Mouse (Mus musculus): ENCODE measurements around the gene Gm9508. TPM values are rescaled to one million over a fixed set of nuclear protein-coding genes. Genes with fewer than 3 reads are reported as not detected.

The Gm9508 gene
- polyA plus RNA-seq, 1 experiment from 2014 or later = not detected

DNA sequence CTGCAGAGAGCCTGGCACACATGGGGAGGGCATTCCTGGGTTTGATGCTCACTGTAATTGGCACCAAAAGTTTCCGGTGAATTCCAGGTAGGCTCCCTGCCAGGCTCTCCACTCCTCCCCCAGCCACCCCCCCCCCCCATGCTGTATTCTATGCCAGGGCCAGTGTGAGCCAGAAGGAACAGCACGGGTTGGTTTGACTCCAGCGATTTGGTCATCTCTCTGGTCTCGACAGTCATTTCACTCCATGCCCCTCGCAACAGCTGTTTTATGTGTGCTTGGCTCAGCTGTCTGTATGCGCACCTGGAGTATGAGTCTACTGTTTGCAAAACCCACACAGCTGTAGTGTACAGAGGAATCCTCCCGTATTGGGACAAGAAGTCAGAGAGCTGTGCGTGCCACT is 30.7 kb downstream of the Gm9508 start:
- WGBS = 67% methylated on average over 8 of the region's 8 CpGs
- Histone ChIP-seq H3K36me3 (no peaks in the 10 kb centered on the region), H3K27me3 (replicated peaks) (peaks cover 38% of the 10 kb centered on the region), H3K9me3 (no peaks in the 10 kb centered on the region), H3K4me1 (no peaks in the 10 kb centered on the region), H3K4me2 (no peak overlapping the region), H3K9ac (no peak overlapping the region), H3K27ac (replicated peaks) (no peak overlapping the region), H3K4me3 (no peak overlapping the region)
- no peak for ATAC-seq (ENCODE audit: extremely low read depth, insufficient number of reproducible peaks, low FRiP score, low TSS enrichment)

DNA sequence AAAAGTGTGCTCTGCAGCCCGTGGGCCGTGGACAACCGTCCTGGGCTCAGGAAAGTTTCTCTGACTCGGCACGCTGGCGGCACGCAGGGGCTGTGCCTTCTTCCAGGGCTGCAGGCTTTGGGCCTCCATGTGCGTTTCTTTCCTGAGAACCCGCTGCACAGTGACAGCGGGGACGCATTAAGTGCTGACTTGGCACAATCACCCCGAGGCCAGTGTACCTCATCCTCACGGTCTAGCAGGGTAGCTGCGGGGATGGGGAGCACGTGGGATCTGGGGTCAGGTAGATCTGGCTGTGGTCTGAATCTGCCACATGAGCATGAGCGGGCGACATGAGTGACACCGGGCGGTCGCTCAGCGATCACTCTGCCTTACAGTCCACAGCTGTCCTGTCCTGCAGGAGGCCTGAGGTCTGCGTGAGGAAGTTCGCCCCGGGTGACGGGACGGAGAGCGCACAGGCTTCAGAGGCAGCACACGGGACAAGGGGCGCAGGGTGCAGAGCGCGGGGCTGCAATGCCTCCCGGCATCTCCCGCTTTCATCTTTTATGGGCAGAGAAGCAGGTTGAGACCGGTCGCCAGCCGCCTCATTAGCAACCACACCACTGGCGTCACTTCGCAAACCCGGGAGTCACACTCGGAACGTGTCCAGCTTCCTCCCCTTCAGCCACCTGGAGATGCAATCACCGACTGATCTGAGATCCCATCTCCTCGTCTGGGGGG is 32.9 kb downstream of the Gm9508 start:
- Histone ChIP-seq H3K36me3 (no peaks in the 10 kb centered on the region), H3K9me3 (peaks cover 7% of the 10 kb centered on the region; the same call in 1 of the 2 replicates), H3K27me3 (replicated peaks) (peaks cover 38% of the 10 kb centered on the region), H3K4me2 (peak overlapping the region; percentile 51), H3K4me1 (no peaks in the 10 kb centered on the region), H3K9ac (no peak overlapping the region), H3K4me3 (peak overlapping the region; percentile 20), H3K27ac (replicated peaks) (no peak overlapping the region)
- whole genome bisulfite sequencing = 32% methylated on average over 43 of the region's 43 CpGs
- no peak for ATAC-seq (ENCODE audit: extremely low read depth, insufficient number of reproducible peaks, low FRiP score, low TSS enrichment)

DNA sequence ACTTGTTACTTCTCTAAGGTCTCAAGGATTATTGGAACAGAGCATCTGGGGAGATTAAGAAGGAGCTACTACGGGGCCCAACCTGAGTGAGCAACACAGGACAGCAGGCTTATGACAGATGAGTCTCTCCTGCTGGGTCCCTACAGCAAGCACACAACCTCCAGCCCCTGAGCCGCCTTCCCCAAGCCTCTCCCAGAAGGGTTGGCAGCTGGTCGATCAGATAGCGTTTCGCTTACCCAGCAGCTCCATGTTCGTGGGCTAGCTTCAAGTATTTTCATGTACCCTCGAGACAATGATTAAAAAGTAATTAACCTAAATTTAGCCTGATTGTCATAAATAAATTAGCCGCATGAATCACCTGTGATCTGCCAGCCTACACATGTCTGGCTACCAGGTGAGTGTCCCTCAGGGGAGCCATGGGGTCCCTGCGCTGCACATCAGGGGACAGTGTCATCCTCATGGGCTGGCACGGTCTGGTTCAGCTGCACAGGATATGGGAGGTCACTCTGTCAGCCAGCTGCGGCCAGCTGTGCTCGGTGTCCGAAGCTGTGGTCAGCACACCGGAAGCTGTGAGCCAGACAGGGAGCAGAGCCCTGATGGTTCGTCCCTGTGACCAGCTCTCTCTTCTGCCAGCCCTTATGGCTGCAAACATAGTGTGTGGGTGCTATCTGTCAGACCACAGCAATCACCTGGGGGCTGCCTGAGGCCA is 38.6 kb downstream of the Gm9508 start:
- 62% methylated on average over 15 of the region's 15 CpGs for WGBS
- H3K9ac ChIP-seq = no peak overlapping the region
- H3K4me2 ChIP-seq = no peak overlapping the region
- no peaks in the 10 kb centered on the region for H3K36me3 ChIP-seq
- peaks cover 13% of the 10 kb centered on the region for H3K27me3 ChIP-seq (replicated peaks)
- ATAC-seq (ENCODE audit: extremely low read depth, insufficient number of reproducible peaks, low FRiP score, low TSS enrichment) = no peak
- no peaks in the 10 kb centered on the region for H3K4me1 ChIP-seq
- H3K4me3 ChIP-seq = no peak overlapping the region
- no peak overlapping the region for H3K27ac ChIP-seq (replicated peaks)
- peaks cover 11% of the 10 kb centered on the region; the same call in 1 of the 2 replicates for H3K9me3 ChIP-seq

GRCm38 (mm10) chr10:77652046-77652445 is 45.0 kb downstream of the Gm9508 start:
- Histone ChIP-seq H3K4me3 (no peak overlapping the region), H3K27ac (replicated peaks) (no peak overlapping the region), H3K36me3 (no peaks in the 10 kb centered on the region), H3K9me3 (peaks cover 4% of the 10 kb centered on the region; the same call in 1 of the 2 replicates), H3K4me1 (no peaks in the 10 kb centered on the region), H3K27me3 (replicated peaks) (0 out of 2 replicates have a peak, but pooled peaks cover 5% of the 10 kb centered on the region), H3K9ac (no peak overlapping the region), H3K4me2 (no peak overlapping the region)
- no peak for ATAC-seq (ENCODE audit: extremely low read depth, insufficient number of reproducible peaks, low FRiP score, low TSS enrichment)
- WGBS = 86% methylated on average over 9 of the region's 9 CpGs

DNA sequence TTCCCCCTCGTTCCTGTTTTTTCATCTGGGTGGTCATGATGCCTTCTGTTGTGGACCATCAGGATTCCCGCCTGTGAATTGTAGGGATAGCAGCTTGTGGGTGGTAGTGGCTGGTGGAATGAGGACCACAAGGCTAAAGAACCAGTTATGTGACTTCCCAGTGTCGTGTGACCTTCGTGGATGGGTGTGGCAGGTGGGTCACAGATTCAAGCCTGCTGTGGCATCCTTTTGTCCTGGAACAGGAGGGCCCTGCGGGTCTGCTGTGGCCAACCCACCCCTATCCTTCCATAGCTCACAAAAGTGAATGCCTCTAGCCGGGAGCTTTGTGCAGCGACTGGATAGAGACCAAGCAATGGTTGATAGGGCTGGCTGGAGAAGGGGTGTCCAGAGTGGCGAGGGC is 49.1 kb downstream of the Gm9508 start:
- Histone ChIP-seq H3K27me3 (replicated peaks) (no peaks in the 10 kb centered on the region), H3K4me1 (peaks cover 15% of the 10 kb centered on the region), H3K27ac (replicated peaks) (no peak overlapping the region), H3K4me3 (no peak overlapping the region), H3K9me3 (no peaks in the 10 kb centered on the region), H3K4me2 (no peak overlapping the region), H3K9ac (no peak overlapping the region), H3K36me3 (peaks cover 41% of the 10 kb centered on the region)
- WGBS = 87% methylated on average over 8 of the region's 8 CpGs
- no peak for ATAC-seq (ENCODE audit: extremely low read depth, insufficient number of reproducible peaks, low FRiP score, low TSS enrichment)

GRCm38 (mm10) chr10:77647461-77647860 is 49.6 kb downstream of the Gm9508 start:
- WGBS = 65% methylated on average over 1 of the region's 1 CpGs

More at GRCm38 (mm10) chr10:77647461-77647860, 49.6 kb downstream of the Gm9508 start:
- H3K9ac ChIP-seq = no peak overlapping the region
- no peak overlapping the region for H3K27ac ChIP-seq (replicated peaks)
- peaks cover 15% of the 10 kb centered on the region for H3K4me1 ChIP-seq
- ATAC-seq (ENCODE audit: extremely low read depth, insufficient number of reproducible peaks, low FRiP score, low TSS enrichment) = no peak
- no peaks in the 10 kb centered on the region for H3K9me3 ChIP-seq
- no peak overlapping the region for H3K4me3 ChIP-seq
- H3K4me2 ChIP-seq = no peak overlapping the region
- peaks cover 44% of the 10 kb centered on the region for H3K36me3 ChIP-seq
- no peaks in the 10 kb centered on the region for H3K27me3 ChIP-seq (replicated peaks)

Other genes with a start within 250 kb of the Gm9508 start
- 23.9 and 24.0 TPM in 2 replicates for gene Fam207a, start 181.4 kb downstream of the Gm9508 start, polyA plus RNA-seq (2015; fragmentation: Nextera tagmentation; extraction: Ambion mirVana)
- 1.5 and 1.6 TPM in 2 replicates for gene Itgb2, start 167.0 kb downstream of the Gm9508 start, polyA plus RNA-seq (2015; fragmentation: Nextera tagmentation; extraction: Ambion mirVana)
- gene Pttg1ip, start 115.5 kb downstream of the Gm9508 start, polyA plus RNA-seq (2015; fragmentation: Nextera tagmentation; extraction: Ambion mirVana) = 103 and 110 TPM in 2 replicates
- gene Sumo3, start 91.1 kb downstream of the Gm9508 start, polyA plus RNA-seq (2015; fragmentation: Nextera tagmentation; extraction: Ambion mirVana) = 171 and 186 TPM in 2 replicates
- 2.8 TPM in 1 of 2 replicates, not detected in the other for gene Gm49325, start 91.0 kb downstream of the Gm9508 start, polyA plus RNA-seq (2015; fragmentation: Nextera tagmentation; extraction: Ambion mirVana)
- 78.6 and 81.9 TPM in 2 replicates for gene Ube2g2, start 75.0 kb downstream of the Gm9508 start, polyA plus RNA-seq (2015; fragmentation: Nextera tagmentation; extraction: Ambion mirVana)
- 0.07 TPM in 1 of 2 replicates, not detected in the other for gene Tspear, start 10.7 kb downstream of the Gm9508 start, polyA plus RNA-seq (2015; fragmentation: Nextera tagmentation; extraction: Ambion mirVana)
- not detected in 2 replicates for gene Gm19402, start 6.5 kb downstream of the Gm9508 start, polyA plus RNA-seq (2015; fragmentation: Nextera tagmentation; extraction: Ambion mirVana)
- not detected in 2 replicates for gene Gm10272, start 9.4 kb upstream of the Gm9508 start, polyA plus RNA-seq (2015; fragmentation: Nextera tagmentation; extraction: Ambion mirVana)
- not detected in 2 replicates for gene Gm10024, start 14.2 kb upstream of the Gm9508 start, polyA plus RNA-seq (2015; fragmentation: Nextera tagmentation; extraction: Ambion mirVana)
- gene Gm10142, start 18.6 kb upstream of the Gm9508 start, polyA plus RNA-seq (2015; fragmentation: Nextera tagmentation; extraction: Ambion mirVana) = not detected in 2 replicates
- not detected in 2 replicates for gene Krtap12-1, start 23.4 kb upstream of the Gm9508 start, polyA plus RNA-seq (2015; fragmentation: Nextera tagmentation; extraction: Ambion mirVana)
- not detected in 2 replicates for gene Gm10100, start 29.3 kb upstream of the Gm9508 start, polyA plus RNA-seq (2015; fragmentation: Nextera tagmentation; extraction: Ambion mirVana)
- not detected in 2 replicates for gene Gm18596, start 45.4 kb upstream of the Gm9508 start, polyA plus RNA-seq (2015; fragmentation: Nextera tagmentation; extraction: Ambion mirVana)
- not detected in 2 replicates for gene Gm9736, start 54.1 kb upstream of the Gm9508 start, polyA plus RNA-seq (2015; fragmentation: Nextera tagmentation; extraction: Ambion mirVana)
- not detected in 2 replicates for gene Gm3233, start 62.4 kb upstream of the Gm9508 start, polyA plus RNA-seq (2015; fragmentation: Nextera tagmentation; extraction: Ambion mirVana)
- gene Gm3238, start 74.1 kb upstream of the Gm9508 start, polyA plus RNA-seq (2015; fragmentation: Nextera tagmentation; extraction: Ambion mirVana) = not detected in 2 replicates
- not detected in 2 replicates for gene Gm7138, start 79.7 kb upstream of the Gm9508 start, polyA plus RNA-seq (2015; fragmentation: Nextera tagmentation; extraction: Ambion mirVana)
- gene Gm3250, start 85.3 kb upstream of the Gm9508 start, polyA plus RNA-seq (2015; fragmentation: Nextera tagmentation; extraction: Ambion mirVana) = not detected in 2 replicates
- not detected in 2 replicates for gene Gm7137, start 91.0 kb upstream of the Gm9508 start, polyA plus RNA-seq (2015; fragmentation: Nextera tagmentation; extraction: Ambion mirVana)
- not detected in 2 replicates for gene Gm9639, start 97.8 kb upstream of the Gm9508 start, polyA plus RNA-seq (2015; fragmentation: Nextera tagmentation; extraction: Ambion mirVana)
- not detected in 2 replicates for gene Gm19668, start 101.9 kb upstream of the Gm9508 start, polyA plus RNA-seq (2015; fragmentation: Nextera tagmentation; extraction: Ambion mirVana)
- gene Gm9507, start 114.6 kb upstream of the Gm9508 start, polyA plus RNA-seq (2015; fragmentation: Nextera tagmentation; extraction: Ambion mirVana) = not detected in 2 replicates
- not detected in 2 replicates for gene Gm2696, start 117.4 kb upstream of the Gm9508 start, polyA plus RNA-seq (2015; fragmentation: Nextera tagmentation; extraction: Ambion mirVana)
- not detected in 2 replicates for gene Krtap10-4, start 129.9 kb upstream of the Gm9508 start, polyA plus RNA-seq (2015; fragmentation: Nextera tagmentation; extraction: Ambion mirVana)
- gene Krtap10-10, start 138.7 kb upstream of the Gm9508 start, polyA plus RNA-seq (2015; fragmentation: Nextera tagmentation; extraction: Ambion mirVana) = not detected in 2 replicates
- not detected in 2 replicates for gene Gm36176, start 149.6 kb upstream of the Gm9508 start, polyA plus RNA-seq (2015; fragmentation: Nextera tagmentation; extraction: Ambion mirVana)
- gene Gm10318, start 155.6 kb upstream of the Gm9508 start, polyA plus RNA-seq (2015; fragmentation: Nextera tagmentation; extraction: Ambion mirVana) = not detected in 2 replicates
- gene Gm3285, start 164.7 kb upstream of the Gm9508 start, polyA plus RNA-seq (2015; fragmentation: Nextera tagmentation; extraction: Ambion mirVana) = not detected in 2 replicates
- gene Lrrc3, start 205.3 kb upstream of the Gm9508 start, polyA plus RNA-seq (2015; fragmentation: Nextera tagmentation; extraction: Ambion mirVana) = 1.8 and 2.0 TPM in 2 replicates

All from heart, embryonic 13.5 days (tissue).